Mouse (Mus musculus) forebrain, embryonic 16.5 days (tissue): ENCODE data around the gene Arl6ip5. TPM values are rescaled to one million over a fixed set of nuclear protein-coding genes. Genes with fewer than 3 reads are reported as not detected.
"Not testable (repeated sequence)": the region's sequence is repeated elsewhere in the genome, so short reads cannot be mapped to it uniquely, and the experiment has no call there.

Source experiments
- ATAC-seq: fragments of 200-750 bp; cut with Nextera tagmentation; 2 replicates; pipeline ENCODE4 v1.8.0; 2017; ENCODE audit warnings: mild to moderate bottlenecking, moderate library complexity
- H3K27ac ChIP-seq: fragments of 300-500 bp; sonication (generic); 2 replicates; pipeline ENCODE4 v1.5.1; 2014; ENCODE audit warnings: low read length, control low read depth
- H3K27me3 ChIP-seq: fragments of 300-500 bp; sonication (generic); replicated peaks from 2 replicates; pipeline ENCODE4 v1.6.1; 2014; ENCODE audit warnings: low read length; ENCODE audit not compliant: control insufficient read depth, insufficient read depth
- H3K36me3 ChIP-seq: fragments of 300-500 bp; sonication (generic); 2 replicates; pipeline ENCODE4 v1.6.1; 2014; ENCODE audit not compliant: control insufficient read depth, insufficient read depth
- H3K4me1 ChIP-seq: fragments of 300-500 bp; sonication (generic); replicated peaks from 2 replicates; pipeline ENCODE4 v1.6.1; 2014; ENCODE audit warnings: low read length; ENCODE audit not compliant: control insufficient read depth, insufficient read depth
- H3K4me2 ChIP-seq: fragments of 300-500 bp; sonication (generic); 2 replicates; pipeline ENCODE4 v1.6.1; 2014; ENCODE audit warnings: mild to moderate bottlenecking, low read length, control low read depth
- H3K4me3 ChIP-seq: fragments of 300-500 bp; sonication (generic); replicated peaks from 2 replicates; pipeline ENCODE4 v1.5.1; 2014; ENCODE audit warnings: mild to moderate bottlenecking, low read length, control low read depth
- H3K9ac ChIP-seq: fragments of 300-500 bp; sonication (generic); replicated peaks from 2 replicates; pipeline ENCODE4 v1.6.1; 2014; ENCODE audit warnings: low read depth, low read length, control low read depth
- H3K9me3 ChIP-seq: fragments of 300-500 bp; sonication (generic); 2 replicates; pipeline ENCODE4 v1.6.1; 2016; ENCODE audit warnings: low read length; ENCODE audit not compliant: control insufficient read depth
- WGBS: fragments of 180-500 bp; shearing (Covaris S2); extraction: QIAGEN DNeasy Blood & Tissue Kit; methylation state at CpG from one replicate; pipeline ENCODE4 v1.1.7; 2014; 5-methylcytosine and 5-hydroxymethylcytosine counted together
- polyA plus RNA-seq: library from polyadenylated mRNA; unstranded; fragments of >200 nt; fragmentation: Nextera tagmentation; extraction: Ambion mirVana; gene quantifications from 2 replicates; pipeline ENCODE4 v1.2.1, GENCODE M21; 2015

The Arl6ip5 gene
- polyA plus RNA-seq, 1 experiment from 2014 or later: 130 TPM

GRCm38 (mm10) chr6:97236088-97236487, 25.6 kb downstream of the Arl6ip5 start:
- no peak for ATAC-seq
- Histone ChIP-seq H3K9me3 (0 out of 2 replicates have a peak, but pooled peaks cover 3% of the 10 kb centered on the region), H3K4me3 (no peak overlapping the region), H3K27me3 (no peaks in the 10 kb centered on the region), H3K36me3 (peaks cover 11% of the 10 kb centered on the region), H3K4me1 (no peaks in the 10 kb centered on the region), H3K9ac (no peak overlapping the region), H3K27ac (no peak overlapping the region), H3K4me2 (no peak overlapping the region)
- WGBS: 99% methylated on average over 5 of the region's 5 CpGs

- 0 out of 2 replicates have a peak, but pooled peaks cover 3% of the 10 kb centered on the region for H3K9me3 ChIP-seq
- 95% methylated on average over 6 of the region's 6 CpGs for WGBS
- H3K4me3 ChIP-seq: no peak overlapping the region
- H3K9ac ChIP-seq: no peak overlapping the region
- H3K27me3 ChIP-seq: no peaks in the 10 kb centered on the region
- H3K4me2 ChIP-seq: no peak overlapping the region
- H3K4me1 ChIP-seq: no peaks in the 10 kb centered on the region
- peaks cover 4% of the 10 kb centered on the region; the same call in 1 of the 2 replicates for H3K36me3 ChIP-seq
- no peak overlapping the region for H3K27ac ChIP-seq
- ATAC-seq: no peak
Measured at GRCm38 (mm10) chr6:97239360-97239759, 28.9 kb downstream of the Arl6ip5 start.

GRCm38 (mm10) chr6:97240092-97240491, 29.6 kb downstream of the Arl6ip5 start:
- no peaks in the 10 kb centered on the region for H3K4me1 ChIP-seq
- no peak for ATAC-seq
- H3K9me3 ChIP-seq: 0 out of 2 replicates have a peak, but pooled peaks cover 3% of the 10 kb centered on the region
- no peak overlapping the region for H3K9ac ChIP-seq
- H3K36me3 ChIP-seq: no peaks in the 10 kb centered on the region
- no peak overlapping the region for H3K27ac ChIP-seq
- H3K4me2 ChIP-seq: no peak overlapping the region
- 83% methylated on average over 5 of the region's 5 CpGs for WGBS
- no peak overlapping the region for H3K4me3 ChIP-seq
- H3K27me3 ChIP-seq: no peaks in the 10 kb centered on the region

DNA sequence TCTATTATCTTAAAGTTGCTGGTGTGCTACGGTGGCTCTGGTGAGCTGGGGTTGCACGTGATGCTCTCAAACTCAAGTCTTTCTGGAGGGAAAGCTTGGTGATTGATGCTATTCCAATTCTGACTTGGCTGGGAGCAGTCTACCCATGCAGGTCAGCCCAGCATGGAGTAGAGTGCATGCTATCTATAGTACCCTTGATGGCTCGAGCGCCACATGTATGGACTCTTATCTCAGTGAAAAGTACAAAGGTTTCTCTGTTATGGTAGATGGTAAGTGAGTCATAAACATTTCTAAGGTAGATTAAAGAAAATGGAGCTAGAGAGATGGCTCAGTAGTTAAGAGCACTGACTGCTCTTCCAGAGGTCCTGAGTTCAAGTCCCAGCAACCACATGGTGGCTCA, 32.0 kb downstream of the Arl6ip5 start:
- H3K36me3 ChIP-seq: no peaks in the 10 kb centered on the region
- 92% methylated on average over 4 of the region's 4 CpGs for WGBS

DNA sequence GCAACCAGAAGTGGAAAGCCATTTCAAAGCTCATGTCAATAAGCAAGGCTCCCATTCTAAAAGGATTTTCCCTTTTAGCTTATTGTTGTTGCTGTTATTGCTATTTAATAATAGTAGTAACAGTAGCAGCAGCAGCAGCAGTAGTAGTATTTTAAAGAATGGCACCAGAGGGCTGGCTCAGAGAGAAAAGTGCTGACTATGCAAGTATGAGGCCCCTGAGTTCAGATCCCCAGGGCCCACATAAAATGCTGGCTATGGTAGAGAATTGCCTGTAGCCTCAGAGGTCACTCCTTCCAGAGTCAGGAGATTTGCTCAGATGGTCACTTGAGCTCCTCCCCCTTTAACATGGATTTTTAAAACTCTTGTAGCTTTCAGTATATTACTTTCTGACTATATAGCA, 34.7 kb downstream of the Arl6ip5 start:
- H3K4me1 ChIP-seq: no peaks in the 10 kb centered on the region
- no peak overlapping the region for H3K4me2 ChIP-seq
- H3K27ac ChIP-seq: no peak overlapping the region
- H3K27me3 ChIP-seq: no peaks in the 10 kb centered on the region
- no peak for ATAC-seq
- no peaks in the 10 kb centered on the region for H3K9me3 ChIP-seq
- H3K4me3 ChIP-seq: no peak overlapping the region
- no peak overlapping the region for H3K9ac ChIP-seq
- no peaks in the 10 kb centered on the region for H3K36me3 ChIP-seq

More for the DNA sequence above, 32.0 kb downstream of the Arl6ip5 start:
- Histone ChIP-seq H3K27ac (no peak overlapping the region), H3K4me1 (no peaks in the 10 kb centered on the region), H3K27me3 (no peaks in the 10 kb centered on the region), H3K4me2 (no peak overlapping the region), H3K9ac (no peak overlapping the region), H3K9me3 (0 out of 2 replicates have a peak, but pooled peaks cover 3% of the 10 kb centered on the region), H3K4me3 (no peak overlapping the region)
- ATAC-seq: no peak

GRCm38 (mm10) chr6:97250966-97251365, 40.5 kb downstream of the Arl6ip5 start:
- Histone ChIP-seq H3K4me1 (no peaks in the 10 kb centered on the region), H3K9me3 (no peaks in the 10 kb centered on the region), H3K4me3 (no peak overlapping the region), H3K9ac (no peak overlapping the region), H3K27me3 (no peaks in the 10 kb centered on the region), H3K27ac (no peak overlapping the region), H3K4me2 (no peak overlapping the region), H3K36me3 (no peaks in the 10 kb centered on the region)
- ATAC-seq: no peak
- 40% methylated on average over 6 of the region's 6 CpGs for WGBS

- Histone ChIP-seq H3K9ac (no peak overlapping the region), H3K9me3 (no peaks in the 10 kb centered on the region), H3K27ac (no peak overlapping the region), H3K4me2 (no peak overlapping the region), H3K36me3 (no peaks in the 10 kb centered on the region), H3K4me3 (no peak overlapping the region), H3K4me1 (no peaks in the 10 kb centered on the region), H3K27me3 (no peaks in the 10 kb centered on the region)
- WGBS: 79% methylated on average over 5 of the region's 5 CpGs
- no peak for ATAC-seq
Measured at GRCm38 (mm10) chr6:97252086-97252485, 41.6 kb downstream of the Arl6ip5 start.

- no peaks in the 10 kb centered on the region for H3K36me3 ChIP-seq
- 38% methylated on average over 9 of the region's 9 CpGs for WGBS
- ATAC-seq: no peak
- no peak within 1 kb of the TSS for H3K4me2 ChIP-seq
- H3K4me1 ChIP-seq: no peaks in the 10 kb centered on the region
- H3K9ac ChIP-seq: no peak within 1 kb of the TSS
- H3K27me3 ChIP-seq: no peaks in the 10 kb centered on the region
- H3K27ac ChIP-seq: no peak within 1 kb of the TSS
- no peak within 1 kb of the TSS for H3K4me3 ChIP-seq
- no peaks in the 10 kb centered on the region for H3K9me3 ChIP-seq
Measured at GRCm38 (mm10) chr6:97252711-97253221, 42.3 kb downstream of the Arl6ip5 start, which contains the start of gene Lmod3. TSS of gene Lmod3 (minus strand) at chr6:97252759.

GRCm38 (mm10) chr6:97258489-97258888, 48.0 kb downstream of the Arl6ip5 start:
- no peak overlapping the region for H3K9ac ChIP-seq

DNA sequence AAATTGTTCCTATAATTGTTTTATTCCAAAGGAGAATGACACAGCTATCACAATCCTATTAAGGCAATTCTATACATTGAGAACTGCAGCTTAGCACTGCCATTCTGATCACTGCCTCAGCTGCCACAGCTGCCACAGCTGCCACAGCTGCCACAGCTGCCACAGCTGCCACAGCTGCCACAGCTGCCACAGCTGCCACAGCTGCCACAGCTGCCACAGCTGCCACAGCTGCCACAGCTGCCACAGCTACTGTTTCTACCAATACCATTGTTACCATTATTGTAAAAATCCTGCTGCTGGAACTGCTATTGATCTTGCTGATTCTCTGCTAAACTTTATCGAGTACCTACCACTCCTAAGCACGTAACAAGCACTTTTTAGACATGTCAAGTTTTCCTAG, 49.4 kb downstream of the Arl6ip5 start:
- 88% methylated on average over 2 of the region's 2 CpGs for WGBS

More at GRCm38 (mm10) chr6:97258489-97258888, 48.0 kb downstream of the Arl6ip5 start:
- no peak for ATAC-seq
- Histone ChIP-seq H3K36me3 (no peaks in the 10 kb centered on the region), H3K4me3 (no peak overlapping the region), H3K27me3 (no peaks in the 10 kb centered on the region), H3K27ac (no peak overlapping the region), H3K4me2 (no peak overlapping the region), H3K9me3 (no peaks in the 10 kb centered on the region), H3K4me1 (no peaks in the 10 kb centered on the region)
- 88% methylated on average over 1 of the region's 1 CpGs for WGBS

More for the DNA sequence above, 49.4 kb downstream of the Arl6ip5 start:
- not testable (repeated sequence) for H3K4me3 ChIP-seq, H3K4me1 ChIP-seq, H3K36me3 ChIP-seq, H3K9me3 ChIP-seq, ATAC-seq, H3K27me3 ChIP-seq, H3K4me2 ChIP-seq, H3K27ac ChIP-seq, H3K9ac ChIP-seq
